Mouse (Mus musculus): ENCODE measurements at regions not wholly inside any gene's neighbourhood (a gene's known extent, or its start where the extent isn't known, plus 50 kb on each side); places are given as distances from the start of the nearest gene placed in this dataset.

DNA sequence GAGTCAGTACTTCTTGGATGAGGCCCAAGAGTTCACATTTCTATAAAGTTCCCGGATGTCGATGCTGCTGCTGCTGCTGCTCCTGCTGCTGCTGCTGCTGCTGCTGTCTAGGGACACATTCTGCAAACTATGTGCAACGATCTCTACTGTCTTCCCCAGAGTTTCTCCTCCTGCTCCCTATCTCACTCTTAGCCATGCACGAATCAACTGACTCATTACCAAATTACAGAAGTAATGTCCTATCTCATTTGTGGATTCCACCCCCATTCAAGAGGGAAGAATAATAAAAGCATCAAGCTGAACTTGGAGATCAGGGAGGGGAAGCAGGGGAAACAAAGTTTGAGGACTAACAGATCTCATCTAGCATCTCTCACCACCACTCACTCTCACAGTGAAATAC lies 130.0 kb upstream of the Fam78b start:
- Histone ChIP-seq H3K4me3 (replicated peaks; ENCODE audit: low read length) (no peak overlapping the region), H3K36me3 (replicated peaks; ENCODE audit: control insufficient read depth, insufficient read depth) (no peaks in the 10 kb centered on the region), H3K4me2 (replicated peaks) (no peak overlapping the region), H3K9ac (no peak overlapping the region), H3K27ac (no peak overlapping the region), H3K9me3 (ENCODE audit: control insufficient read depth, low read length) (no peaks in the 10 kb centered on the region), H3K4me1 (replicated peaks; ENCODE audit: control insufficient read depth, insufficient read depth, low read length) (no peaks in the 10 kb centered on the region), H3K27me3 (ENCODE audit: control insufficient read depth, insufficient read depth, low read length) (no peaks in the 10 kb centered on the region)
- ATAC-seq (ENCODE audit: low FRiP score) (no peak), DNase-seq (ENCODE audit: low spot score) (no peak)
- WGBS: 80% methylated on average over 4 of the region's 4 CpGs

DNA sequence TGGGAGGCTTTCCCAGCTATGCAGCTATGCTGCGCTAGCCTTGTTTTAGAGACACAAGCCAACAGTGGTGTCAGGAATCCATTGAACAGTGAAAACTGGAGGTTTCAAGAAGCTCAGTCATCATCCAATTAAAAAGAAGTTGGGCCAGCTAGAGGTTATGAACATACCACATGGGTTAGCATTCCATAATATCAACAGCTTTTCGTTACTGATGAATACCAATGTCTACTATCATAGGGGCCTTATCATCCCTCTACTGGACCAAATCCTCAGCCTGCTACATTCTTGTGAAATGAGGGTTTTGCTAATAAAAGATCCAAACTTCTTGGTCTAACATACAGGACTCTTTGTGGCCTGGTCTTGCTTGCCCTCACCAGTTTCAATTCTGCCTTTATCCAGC lies 124.8 kb upstream of the Fam78b start:
- H3K27me3 ChIP-seq (ENCODE audit: control insufficient read depth, insufficient read depth, low read length): no peaks in the 10 kb centered on the region
- 91% methylated on average over 2 of the region's 2 CpGs for WGBS
- DNase-seq (ENCODE audit: low spot score) (no peak), ATAC-seq (ENCODE audit: low FRiP score) (no peak)
- H3K4me1 ChIP-seq (replicated peaks; ENCODE audit: control insufficient read depth, insufficient read depth, low read length): no peaks in the 10 kb centered on the region
- no peaks in the 10 kb centered on the region for H3K36me3 ChIP-seq (replicated peaks; ENCODE audit: control insufficient read depth, insufficient read depth)
- no peak overlapping the region for H3K9ac ChIP-seq
- no peak overlapping the region for H3K4me3 ChIP-seq (replicated peaks; ENCODE audit: low read length)
- H3K27ac ChIP-seq: no peak overlapping the region
- H3K4me2 ChIP-seq (replicated peaks): no peak overlapping the region
- H3K9me3 ChIP-seq (ENCODE audit: control insufficient read depth, low read length): no peaks in the 10 kb centered on the region

DNA sequence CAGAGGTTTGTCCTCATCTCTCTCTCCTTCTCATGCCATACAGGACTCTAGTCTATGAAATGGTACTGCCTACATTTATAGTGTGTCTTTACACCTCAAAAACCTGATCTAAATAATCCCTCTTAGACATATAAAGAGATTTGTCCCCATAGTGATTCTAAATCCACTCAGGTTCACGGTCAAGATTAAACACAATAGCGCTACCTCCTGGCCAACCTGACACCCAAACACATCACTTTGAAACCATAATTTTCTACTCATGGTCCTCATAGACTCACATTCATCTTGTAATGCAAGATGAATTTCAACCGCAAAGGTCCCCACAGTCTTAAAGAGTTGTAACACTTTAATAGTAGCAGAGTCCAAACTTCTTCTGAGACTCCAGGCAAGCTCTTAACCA lies 118.0 kb upstream of the Fam78b start:
- DNase-seq (ENCODE audit: low spot score) (no peak), ATAC-seq (ENCODE audit: low FRiP score) (no peak)
- Histone ChIP-seq H3K36me3 (replicated peaks; ENCODE audit: control insufficient read depth, insufficient read depth) (no peaks in the 10 kb centered on the region), H3K4me2 (replicated peaks) (no peak overlapping the region), H3K4me3 (replicated peaks; ENCODE audit: low read length) (no peak overlapping the region), H3K4me1 (replicated peaks; ENCODE audit: control insufficient read depth, insufficient read depth, low read length) (no peaks in the 10 kb centered on the region), H3K9ac (no peak overlapping the region), H3K27me3 (ENCODE audit: control insufficient read depth, insufficient read depth, low read length) (no peaks in the 10 kb centered on the region), H3K9me3 (ENCODE audit: control insufficient read depth, low read length) (no peaks in the 10 kb centered on the region), H3K27ac (no peak overlapping the region)
- WGBS: 91% methylated on average over 3 of the region's 3 CpGs

DNA sequence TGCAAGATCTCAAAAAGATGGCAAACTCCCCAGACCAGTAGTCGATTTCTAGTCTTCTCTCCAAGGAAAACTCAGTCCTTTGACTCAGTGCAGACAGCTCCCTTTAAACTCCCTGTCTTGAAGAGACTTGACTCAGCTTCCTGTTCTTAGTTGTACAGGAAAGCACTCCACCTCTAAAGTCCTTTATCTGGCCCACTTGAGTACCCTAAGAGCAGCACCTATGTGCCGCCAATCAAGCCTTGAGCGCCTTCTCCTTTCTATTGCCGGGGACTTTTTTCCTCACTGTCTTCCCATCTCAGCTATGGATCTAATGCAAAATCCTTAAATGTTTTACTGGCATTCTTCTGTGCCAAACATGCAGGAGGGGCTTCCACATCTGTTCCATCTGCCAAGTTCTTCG lies 105.3 kb upstream of the Fam78b start:
- H3K27me3 ChIP-seq (ENCODE audit: control insufficient read depth, insufficient read depth, low read length): no peaks in the 10 kb centered on the region
- DNase-seq (ENCODE audit: low spot score) (no peak), ATAC-seq (ENCODE audit: low FRiP score) (no peak)
- no peaks in the 10 kb centered on the region for H3K9me3 ChIP-seq (ENCODE audit: control insufficient read depth, low read length)
- no peak overlapping the region for H3K9ac ChIP-seq
- no peak overlapping the region for H3K27ac ChIP-seq
- no peaks in the 10 kb centered on the region for H3K36me3 ChIP-seq (replicated peaks; ENCODE audit: control insufficient read depth, insufficient read depth)
- 88% methylated on average over 5 of the region's 5 CpGs for WGBS
- no peaks in the 10 kb centered on the region for H3K4me1 ChIP-seq (replicated peaks; ENCODE audit: control insufficient read depth, insufficient read depth, low read length)
- no peak overlapping the region for H3K4me2 ChIP-seq (replicated peaks)
- no peak overlapping the region for H3K4me3 ChIP-seq (replicated peaks; ENCODE audit: low read length)

DNA sequence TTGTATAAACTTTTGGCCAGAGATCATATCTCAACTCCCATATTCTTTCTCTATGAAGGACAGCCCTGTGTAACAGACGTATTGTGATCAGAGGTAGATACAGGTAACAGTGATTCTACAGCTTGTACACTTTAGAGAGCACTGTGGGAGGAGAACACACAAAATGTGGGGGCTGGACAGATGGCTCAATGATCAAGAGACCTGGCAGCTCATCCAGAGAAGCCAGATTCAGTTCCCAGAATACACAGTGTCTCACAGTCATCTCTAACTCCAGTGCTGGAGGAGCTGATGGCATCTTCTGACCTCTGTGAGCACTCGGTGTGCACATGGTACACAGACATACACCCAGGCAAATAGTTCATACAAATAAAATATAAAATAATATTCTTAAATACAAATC lies 102.5 kb upstream of the Fam78b start:
- no peak overlapping the region for H3K27ac ChIP-seq
- H3K36me3 ChIP-seq (replicated peaks; ENCODE audit: control insufficient read depth, insufficient read depth): no peaks in the 10 kb centered on the region
- 94% methylated on average over 2 of the region's 2 CpGs for WGBS
- ATAC-seq (ENCODE audit: low FRiP score) (no peak), DNase-seq (ENCODE audit: low spot score) (no peak)
- no peak overlapping the region for H3K4me3 ChIP-seq (replicated peaks; ENCODE audit: low read length)
- H3K4me1 ChIP-seq (replicated peaks; ENCODE audit: control insufficient read depth, insufficient read depth, low read length): no peaks in the 10 kb centered on the region
- no peaks in the 10 kb centered on the region for H3K9me3 ChIP-seq (ENCODE audit: control insufficient read depth, low read length)
- no peak overlapping the region for H3K9ac ChIP-seq
- no peak overlapping the region for H3K4me2 ChIP-seq (replicated peaks)
- H3K27me3 ChIP-seq (ENCODE audit: control insufficient read depth, insufficient read depth, low read length): no peaks in the 10 kb centered on the region

DNA sequence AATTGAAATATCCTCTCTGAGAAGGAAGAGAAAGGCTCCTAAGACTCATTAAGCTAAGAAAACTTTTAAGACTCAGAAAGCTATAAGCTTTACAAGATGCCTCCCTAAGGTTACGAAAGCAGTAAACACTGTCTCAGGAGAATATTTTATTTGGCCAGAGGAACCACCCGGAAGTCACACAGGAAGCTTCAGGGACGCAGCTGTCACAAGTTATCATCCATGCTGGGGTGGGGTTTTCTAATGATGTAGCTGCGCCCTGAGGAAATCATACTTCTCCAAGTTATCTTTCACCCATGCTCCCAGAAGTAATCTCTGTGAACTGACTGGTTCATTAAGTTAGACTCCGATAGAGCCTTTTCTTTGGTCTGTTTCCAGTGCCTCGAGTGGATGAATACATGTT lies 102.0 kb upstream of the Fam78b start:
- no peaks in the 10 kb centered on the region for H3K4me1 ChIP-seq (replicated peaks; ENCODE audit: control insufficient read depth, insufficient read depth, low read length)
- H3K9me3 ChIP-seq (ENCODE audit: control insufficient read depth, low read length): no peaks in the 10 kb centered on the region
- H3K36me3 ChIP-seq (replicated peaks; ENCODE audit: control insufficient read depth, insufficient read depth): no peaks in the 10 kb centered on the region
- no peaks in the 10 kb centered on the region for H3K27me3 ChIP-seq (ENCODE audit: control insufficient read depth, insufficient read depth, low read length)
- DNase-seq (ENCODE audit: low spot score) (no peak), ATAC-seq (ENCODE audit: low FRiP score) (no peak)
- no peak overlapping the region for H3K4me2 ChIP-seq (replicated peaks)
- no peak overlapping the region for H3K4me3 ChIP-seq (replicated peaks; ENCODE audit: low read length)
- WGBS: 82% methylated on average over 6 of the region's 6 CpGs
- no peak overlapping the region for H3K27ac ChIP-seq
- no peak overlapping the region for H3K9ac ChIP-seq

DNA sequence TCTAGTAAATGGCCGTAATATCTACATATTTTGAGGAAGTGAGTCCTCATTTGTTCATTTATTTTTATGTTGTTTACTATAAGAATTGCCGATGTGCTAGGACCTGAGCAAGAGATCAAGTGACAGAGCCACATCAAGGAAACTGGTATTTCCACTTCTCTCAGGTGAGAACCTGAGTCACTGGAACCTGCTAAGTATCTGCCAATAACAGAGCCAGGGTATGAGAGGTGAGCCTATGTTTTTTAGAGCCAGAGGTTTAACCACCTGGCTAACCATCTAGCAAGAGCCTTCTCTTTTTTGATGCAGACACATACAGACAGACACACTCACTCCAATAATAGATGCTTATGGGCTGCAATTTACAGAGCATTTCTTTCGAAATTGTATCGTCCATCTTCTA lies 101.2 kb upstream of the Fam78b start:
- H3K27ac ChIP-seq: 0 out of 2 replicates have a peak overlapping the region, but pooled peaks have one; percentile 14
- 0 out of 2 replicates have a peak overlapping the region, but pooled peaks have one; percentile 3 for H3K4me2 ChIP-seq (replicated peaks)
- H3K9me3 ChIP-seq (ENCODE audit: control insufficient read depth, low read length): no peaks in the 10 kb centered on the region
- H3K9ac ChIP-seq: no peak overlapping the region
- H3K4me1 ChIP-seq (replicated peaks; ENCODE audit: control insufficient read depth, insufficient read depth, low read length): no peaks in the 10 kb centered on the region
- no peaks in the 10 kb centered on the region for H3K36me3 ChIP-seq (replicated peaks; ENCODE audit: control insufficient read depth, insufficient read depth)
- DNase-seq (ENCODE audit: low spot score): no peak
- 84% methylated on average over 4 of the region's 4 CpGs for WGBS
- H3K27me3 ChIP-seq (ENCODE audit: control insufficient read depth, insufficient read depth, low read length): no peaks in the 10 kb centered on the region
- ATAC-seq (ENCODE audit: low FRiP score): no peak
- H3K4me3 ChIP-seq (replicated peaks; ENCODE audit: low read length): no peak overlapping the region

DNA sequence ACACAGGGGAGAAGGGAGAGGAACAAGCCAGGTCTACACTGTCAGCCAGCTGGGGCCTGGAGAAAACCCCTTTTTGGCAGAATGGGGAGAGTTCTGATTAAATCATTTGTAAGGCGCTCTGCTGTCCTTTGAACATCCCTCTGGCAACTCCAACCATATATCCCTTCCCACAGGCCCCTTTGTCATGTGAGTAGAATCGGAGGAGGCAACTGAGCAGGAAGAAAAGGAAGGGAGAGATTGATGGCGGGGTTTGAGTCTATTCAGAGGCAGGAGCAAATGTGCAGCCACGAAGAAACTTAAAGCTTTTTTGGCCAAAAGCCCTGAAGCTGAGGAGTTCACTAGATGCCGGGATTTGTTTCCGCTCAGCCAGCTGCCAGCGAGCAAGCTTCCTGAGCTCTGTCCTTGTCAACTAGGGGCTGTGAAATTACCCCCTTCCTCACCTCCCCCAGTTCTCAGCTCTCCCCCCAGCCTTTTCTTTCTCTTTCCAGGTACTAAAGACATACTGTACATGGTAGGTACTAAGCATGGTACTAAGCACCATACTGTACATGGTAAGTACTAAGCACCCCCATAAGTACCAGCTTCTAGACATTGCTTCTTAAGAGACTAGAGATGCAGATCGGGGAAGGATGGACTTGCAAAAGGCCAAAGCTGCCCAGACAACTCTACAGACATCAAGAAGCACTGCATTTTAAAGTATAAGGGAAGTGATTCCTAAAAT lies 100.6 kb upstream of the Fam78b start:
- Histone ChIP-seq H3K27ac (0 out of 2 replicates have a peak overlapping the region, but pooled peaks have one; percentile 14), H3K4me2 (replicated peaks) (0 out of 2 replicates have a peak overlapping the region, but pooled peaks have one; percentile 3), H3K9me3 (ENCODE audit: control insufficient read depth, low read length) (no peaks in the 10 kb centered on the region), H3K4me1 (replicated peaks; ENCODE audit: control insufficient read depth, insufficient read depth, low read length) (no peaks in the 10 kb centered on the region), H3K36me3 (replicated peaks; ENCODE audit: control insufficient read depth, insufficient read depth) (no peaks in the 10 kb centered on the region), H3K27me3 (ENCODE audit: control insufficient read depth, insufficient read depth, low read length) (no peaks in the 10 kb centered on the region), H3K9ac (no peak overlapping the region), H3K4me3 (replicated peaks; ENCODE audit: low read length) (no peak overlapping the region)
- 27% methylated on average over 8 of the region's 8 CpGs for WGBS
- DNase-seq (ENCODE audit: low spot score) (peak; percentile 64), ATAC-seq (ENCODE audit: low FRiP score) (peak; percentile 73; the same call in 1 of the 2 replicates)

DNA sequence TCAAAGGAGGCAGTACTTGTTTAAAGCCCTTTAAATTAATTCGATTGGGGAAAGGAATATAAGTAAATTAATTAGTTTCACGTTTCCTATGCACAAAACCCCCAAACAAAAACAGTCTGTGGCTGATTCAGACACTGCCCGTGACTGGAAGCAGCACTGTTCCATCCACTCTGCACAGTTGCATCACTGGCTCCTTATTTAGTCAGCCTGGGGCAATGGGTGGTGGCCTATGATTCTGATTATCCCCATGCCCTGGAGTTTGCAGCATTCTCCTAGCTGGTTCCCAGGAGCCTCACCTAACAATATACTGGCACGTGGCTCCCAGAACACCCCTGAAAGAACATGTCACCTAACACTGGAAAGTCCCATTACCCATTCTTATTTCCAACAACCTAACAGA lies 99.6 kb upstream of the Fam78b start:
- no peak overlapping the region for H3K4me3 ChIP-seq (replicated peaks; ENCODE audit: low read length)
- no peaks in the 10 kb centered on the region for H3K9me3 ChIP-seq (ENCODE audit: control insufficient read depth, low read length)
- no peak for ATAC-seq (ENCODE audit: low FRiP score)
- 54% methylated on average over 4 of the region's 4 CpGs for WGBS
- no peak overlapping the region for H3K9ac ChIP-seq
- no peaks in the 10 kb centered on the region for H3K36me3 ChIP-seq (replicated peaks; ENCODE audit: control insufficient read depth, insufficient read depth)
- no peaks in the 10 kb centered on the region for H3K27me3 ChIP-seq (ENCODE audit: control insufficient read depth, insufficient read depth, low read length)
- H3K27ac ChIP-seq: no peak overlapping the region
- DNase-seq (ENCODE audit: low spot score): no peak
- H3K4me2 ChIP-seq (replicated peaks): no peak overlapping the region
- H3K4me1 ChIP-seq (replicated peaks; ENCODE audit: control insufficient read depth, insufficient read depth, low read length): no peaks in the 10 kb centered on the region

DNA sequence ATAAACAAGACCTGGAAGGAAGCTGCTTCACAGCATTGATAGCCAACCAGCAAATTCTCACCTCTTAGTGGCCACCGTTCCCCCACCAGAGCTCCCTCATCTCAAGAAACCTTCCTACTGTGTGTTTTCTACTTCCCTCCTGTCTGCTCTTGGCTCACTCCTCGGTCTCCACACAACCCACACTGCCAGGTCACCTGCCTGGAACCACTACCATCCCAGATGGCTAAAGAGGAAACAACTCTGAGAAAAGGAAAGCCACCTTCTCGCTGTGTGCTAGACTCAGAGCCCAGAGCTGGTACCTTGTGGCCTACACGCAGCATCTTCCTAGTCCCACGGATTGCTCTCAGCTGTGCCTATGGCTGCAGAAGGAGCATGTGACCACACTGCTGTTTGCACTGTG lies 97.8 kb upstream of the Fam78b start:
- H3K4me1 ChIP-seq (replicated peaks; ENCODE audit: control insufficient read depth, insufficient read depth, low read length): no peaks in the 10 kb centered on the region
- H3K4me3 ChIP-seq (replicated peaks; ENCODE audit: low read length): no peak overlapping the region
- no peak overlapping the region for H3K27ac ChIP-seq
- no peaks in the 10 kb centered on the region for H3K36me3 ChIP-seq (replicated peaks; ENCODE audit: control insufficient read depth, insufficient read depth)
- H3K9me3 ChIP-seq (ENCODE audit: control insufficient read depth, low read length): no peaks in the 10 kb centered on the region
- no peaks in the 10 kb centered on the region for H3K27me3 ChIP-seq (ENCODE audit: control insufficient read depth, insufficient read depth, low read length)
- DNase-seq (ENCODE audit: low spot score) (no peak), ATAC-seq (ENCODE audit: low FRiP score) (no peak)
- no peak overlapping the region for H3K4me2 ChIP-seq (replicated peaks)
- no peak overlapping the region for H3K9ac ChIP-seq
- WGBS: 95% methylated on average over 5 of the region's 5 CpGs

Data from hindbrain, embryonic 14.5 days (tissue).